Mouse (Mus musculus) adrenal gland, postnatal 14 days (tissue): ENCODE data around the gene Txndc2. TPM values are rescaled to one million over a fixed set of nuclear protein-coding genes. Genes with fewer than 3 reads are reported as not detected.
A peak's percentile ranks its signal among the peaks of the same experiment; 100 is the strongest.

Experiments used
- DNase-seq: peaks from one replicate; pipeline ENCODE4 v3.0.0; 2021; ENCODE audit warnings: mixed read lengths
- total RNA-seq: library from RNA; stranded (reverse); gene quantifications from 2 replicates; pipeline ENCODE4 v1.2.3, GENCODE M21; 2021

The Txndc2 gene
- total RNA-seq, 1 experiment from 2014 or later = 11.9 TPM

DNA sequence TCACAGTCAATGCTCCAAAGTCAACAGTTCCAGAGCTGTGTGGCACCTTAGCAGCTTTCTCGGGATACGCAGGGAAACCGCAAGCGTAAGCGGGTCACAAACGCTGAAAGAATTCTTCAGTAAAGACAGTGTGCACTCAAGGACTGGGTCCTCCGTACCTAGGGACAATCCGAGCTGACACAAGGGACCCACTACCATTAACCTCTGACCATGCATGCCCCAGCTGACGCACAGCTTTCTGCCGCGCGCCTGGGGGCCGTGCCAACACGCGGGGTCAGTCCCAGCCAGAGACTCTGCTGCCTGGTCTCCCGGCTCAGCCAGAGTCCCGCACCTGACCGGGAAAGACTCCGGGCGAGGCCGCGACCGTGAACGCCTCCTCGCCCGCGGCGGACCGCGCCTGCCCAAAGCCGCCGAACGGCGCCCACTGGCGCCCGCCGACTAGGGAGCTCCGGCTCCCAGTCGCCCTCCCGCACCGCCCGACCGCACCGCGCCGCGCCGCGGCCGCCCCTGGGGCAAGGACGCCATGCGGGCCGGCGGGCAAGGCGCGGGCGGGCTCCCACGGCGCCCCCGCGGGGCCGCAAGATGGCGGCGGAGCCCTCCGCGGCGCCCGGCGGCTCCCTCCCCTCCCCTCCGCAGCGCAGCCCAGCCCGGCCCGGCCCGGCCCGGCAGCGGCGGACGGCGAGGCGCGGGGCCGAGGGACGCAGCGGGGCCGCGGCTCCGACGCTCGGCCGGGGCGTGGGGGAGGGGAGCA, 29.4 kb downstream of the Txndc2 start:
- peak; percentile 75 for DNase-seq

DNA sequence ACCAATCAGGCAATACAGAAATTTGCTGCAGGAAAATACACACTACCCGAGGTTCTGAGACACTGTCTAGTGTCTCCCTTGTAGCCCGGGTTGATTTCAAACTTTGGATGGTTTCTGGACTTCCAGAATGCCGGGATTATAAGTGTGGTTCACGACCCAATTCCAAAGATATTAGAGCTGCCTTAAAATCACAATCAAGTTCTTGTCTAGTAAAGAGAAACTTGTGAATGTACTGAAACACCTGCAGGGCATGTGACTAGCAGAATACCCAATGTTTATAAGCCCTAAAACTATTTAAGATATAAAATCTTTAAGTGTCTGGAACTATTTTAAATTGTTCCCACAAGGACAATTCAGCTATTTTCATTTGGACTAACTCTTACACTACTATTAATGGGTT, 30.2 kb downstream of the Txndc2 start:
- no peak for DNase-seq

DNA sequence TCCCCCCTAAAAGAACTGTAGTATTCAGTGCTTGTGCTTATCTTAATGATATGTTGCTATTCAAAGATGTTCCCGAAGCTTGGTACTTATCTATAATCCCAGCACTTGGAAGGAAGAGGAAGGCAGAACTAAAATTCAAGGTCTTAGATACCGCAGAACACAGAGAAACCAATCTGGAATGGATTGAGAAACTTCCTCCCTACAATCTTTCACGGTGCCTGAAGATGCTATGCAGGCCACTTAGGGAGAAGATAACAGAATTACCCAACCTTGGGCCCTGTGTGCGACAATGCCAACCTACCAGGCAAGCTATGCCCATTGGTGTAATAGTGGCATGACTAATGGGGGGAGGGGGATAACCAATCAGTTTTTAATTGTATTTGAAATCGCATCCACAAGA, 33.2 kb downstream of the Txndc2 start:
- DNase-seq = no peak

DNA sequence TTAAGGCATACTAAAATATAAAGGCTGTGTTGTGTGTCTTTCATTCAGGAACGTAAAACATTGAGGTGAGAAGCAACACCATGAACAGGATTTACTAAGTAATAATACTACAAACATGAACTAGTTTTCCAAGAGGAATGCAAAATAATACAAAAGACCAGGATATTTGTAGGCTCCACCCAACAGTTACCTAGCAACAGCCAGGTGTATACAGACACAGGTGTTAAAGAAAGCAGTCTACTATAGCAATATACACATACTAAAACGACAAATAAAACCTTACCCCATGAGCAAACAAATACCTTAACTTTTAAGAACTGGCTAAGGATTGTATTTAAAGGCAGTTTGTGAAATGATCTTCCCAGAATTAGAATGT, 33.7 kb downstream of the Txndc2 start:
- DNase-seq = no peak

DNA sequence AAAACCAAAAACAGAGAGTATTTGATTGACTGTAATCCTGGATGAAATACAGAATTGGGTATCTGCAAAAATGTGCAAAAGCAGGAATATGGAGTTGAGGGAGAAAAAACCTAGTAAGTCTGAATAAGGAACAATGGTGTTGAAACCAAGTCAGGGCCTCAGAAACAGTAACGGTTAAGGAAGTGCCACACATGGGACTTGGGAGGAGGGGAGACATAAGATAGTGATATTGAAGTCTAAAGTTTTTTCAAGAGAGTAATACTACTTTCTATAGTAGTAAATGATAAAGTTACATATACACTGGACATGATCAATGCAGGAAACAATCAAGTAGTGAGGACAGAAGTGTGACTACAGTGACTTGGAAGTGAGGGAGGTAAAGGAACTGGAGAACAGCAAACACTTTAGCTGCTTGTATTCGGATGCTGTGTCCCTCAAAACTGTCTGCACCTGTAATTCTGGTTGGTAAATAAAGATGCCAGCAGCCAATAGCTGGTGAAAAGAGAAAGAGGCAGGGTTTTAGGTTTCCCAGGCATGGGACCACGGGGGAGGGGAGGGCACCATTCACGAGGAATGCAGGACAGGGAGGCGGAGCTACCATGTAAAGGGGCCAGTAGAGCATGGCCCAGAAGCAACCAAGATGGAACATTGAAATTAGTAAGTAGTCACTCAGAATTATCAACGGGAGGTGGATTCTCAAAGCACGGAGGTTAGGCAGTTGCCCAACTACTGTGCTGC, 34.2 kb downstream of the Txndc2 start:
- DNase-seq = no peak

DNA sequence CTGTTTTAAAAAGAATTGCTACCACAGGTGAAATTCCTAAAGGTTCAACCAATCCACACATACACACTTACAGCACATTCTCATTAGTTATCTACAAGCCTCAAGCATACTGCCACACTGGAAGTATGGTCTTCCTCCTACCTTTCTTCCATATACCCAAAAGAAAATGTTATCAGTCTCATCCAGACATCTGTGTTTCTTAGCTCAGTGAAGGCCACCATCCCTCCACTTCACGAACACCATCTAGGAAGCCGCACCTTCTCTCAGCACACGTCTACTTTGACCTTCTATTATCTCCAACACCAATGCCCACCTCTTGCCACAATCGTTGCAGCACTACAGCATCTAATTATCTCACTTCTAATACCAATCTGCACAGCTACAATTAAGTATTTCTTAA, 36.0 kb downstream of the Txndc2 start:
- DNase-seq = no peak

DNA sequence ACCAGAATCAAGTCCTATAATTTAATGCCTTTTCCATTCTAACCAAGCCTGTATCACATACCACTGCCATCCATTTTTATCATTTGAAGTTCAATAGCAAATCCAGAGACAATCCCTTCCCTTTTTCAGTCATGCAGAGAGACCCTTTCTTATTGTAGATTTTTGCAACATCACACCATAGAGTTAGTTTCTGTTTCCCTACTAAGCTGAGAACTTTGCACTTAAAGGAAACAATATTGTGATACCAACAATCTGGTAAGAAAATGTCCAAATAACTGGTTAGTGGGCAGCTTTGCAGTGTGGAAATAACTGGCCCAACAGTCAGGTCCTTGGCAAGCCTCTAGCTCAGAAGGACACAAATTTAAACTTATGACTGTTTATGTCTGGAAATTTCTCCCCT, 37.1 kb downstream of the Txndc2 start:
- no peak for DNase-seq

DNA sequence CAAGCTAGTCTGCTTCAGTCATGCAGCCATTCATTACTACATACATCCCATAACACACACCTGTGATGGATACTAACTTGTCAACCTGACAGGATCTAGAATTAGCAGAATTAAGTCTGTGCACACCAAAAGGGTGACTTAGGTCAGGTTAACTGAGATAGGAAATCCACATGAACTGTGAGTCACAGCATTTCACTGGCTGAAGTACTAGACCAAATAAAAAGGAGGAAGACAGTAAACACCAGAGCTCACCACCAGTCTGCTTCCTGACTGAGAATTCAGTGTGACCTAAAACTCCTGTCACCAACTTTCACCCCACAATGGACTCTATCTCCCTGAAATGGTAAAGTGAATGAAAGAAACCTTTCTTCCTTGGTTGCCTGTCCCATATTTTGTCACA, 37.7 kb downstream of the Txndc2 start:
- DNase-seq = no peak

DNA sequence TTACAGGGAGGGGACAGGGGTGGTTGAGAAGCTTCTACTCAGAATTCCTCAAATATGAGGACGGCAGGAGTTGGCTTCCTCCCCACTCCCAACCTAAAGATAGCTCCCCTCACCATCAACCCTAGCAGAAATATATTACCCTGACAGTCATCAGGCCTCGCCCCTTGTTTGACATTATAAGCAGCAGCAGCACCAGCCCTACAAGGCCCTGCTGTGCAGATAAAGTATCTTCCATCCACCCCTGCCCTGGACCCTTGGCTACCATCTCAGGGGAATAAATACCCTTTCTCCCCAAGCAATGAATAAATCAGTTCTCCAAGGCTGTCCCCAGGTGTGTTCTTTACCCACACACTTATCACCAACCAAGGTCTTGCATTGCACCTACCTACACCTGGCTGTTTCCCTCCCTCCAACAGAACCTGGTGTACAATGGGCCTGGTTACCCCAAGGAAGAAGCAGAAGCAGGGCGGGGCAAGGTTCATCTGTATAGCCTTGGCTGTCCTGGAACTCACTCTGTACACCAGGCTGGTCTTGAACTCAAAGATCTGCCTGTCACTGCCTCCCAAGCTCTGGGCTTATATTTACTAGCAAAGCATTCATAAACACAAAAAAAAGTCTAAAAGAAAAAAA, 44.0 kb downstream of the Txndc2 start:
- DNase-seq = no peak

DNA sequence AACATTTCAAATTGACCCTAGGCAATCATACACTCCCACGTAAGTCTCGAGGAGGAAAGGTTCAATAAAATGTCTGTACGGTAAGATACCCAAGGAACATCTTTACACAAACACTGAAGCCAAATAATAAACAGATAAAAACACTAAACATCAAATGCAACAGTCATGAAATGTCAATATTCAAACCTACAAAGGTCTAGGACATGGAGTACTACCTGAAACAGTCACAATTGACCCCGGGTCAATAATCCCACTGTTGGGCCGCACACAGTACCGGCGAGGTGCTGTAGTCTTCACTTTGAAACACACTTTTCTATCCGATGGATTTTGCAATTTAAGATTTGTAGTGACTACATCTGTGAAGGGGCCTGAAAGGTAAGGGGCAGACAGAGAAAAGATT, 47.3 kb downstream of the Txndc2 start:
- DNase-seq = no peak

Other genes starting within 250 kb of the Txndc2 start
- gene Tmem232, start 101.4 kb downstream of the Txndc2 start, total RNA-seq = not detected in 2 replicates
- 132 and 134 TPM in 2 replicates for gene Vapa, start 28.6 kb downstream of the Txndc2 start, total RNA-seq
- gene Rab31, start 130.6 kb upstream of the Txndc2 start, total RNA-seq = 30.0 and 33.0 TPM in 2 replicates
- gene Ppp4r1, start 140.4 kb upstream of the Txndc2 start, total RNA-seq = 58.1 and 61.3 TPM in 2 replicates
- 37.6 and 48.7 TPM in 2 replicates for gene Ralbp1, start 243.6 kb upstream of the Txndc2 start, total RNA-seq